Mouse (Mus musculus): Measurements from ENCODE around the gene Otx2. TPM values are rescaled to one million over a fixed set of nuclear protein-coding genes. Genes with fewer than 3 reads are reported as not detected.

The Otx2 gene
- polyA plus RNA-seq, 1 experiment = not detected

- DNase-seq (ENCODE audit: low read depth in 1 of 2, low spot score in 2 of 2) = no peak
- no peaks in the 10 kb centered on the region for H3K36me3 ChIP-seq (ENCODE audit: control insufficient read depth, insufficient read depth, low read length)
- peaks cover 25% of the 10 kb centered on the region for H3K27me3 ChIP-seq (ENCODE audit: control insufficient read depth, insufficient read depth, low read length)
- no peak overlapping the region for H3K27ac ChIP-seq (ENCODE audit: insufficient read depth, low read length)
- H3K4me3 ChIP-seq (ENCODE audit: extremely low read depth, insufficient read depth, insufficient read length) = no peak overlapping the region
- no peak for TF ChIP-seq CTCF (IDR thresholded peaks at IDR 0.05; ENCODE audit: extremely low read depth, insufficient read depth, insufficient read length, insufficient replicate concordance)
- no peak for TF ChIP-seq POLR2A (IDR thresholded peaks at IDR 0.05; ENCODE audit: low read depth, low read length)
- H3K4me1 ChIP-seq (ENCODE audit: control insufficient read depth, insufficient read depth, insufficient read length) = no peaks in the 10 kb centered on the region
- WGBS = 9% methylated on average over 18 of the region's 18 CpGs
Observed at GRCm38 (mm10) chr14:48669541-48670257, 3.9 kb downstream of the Otx2 start.

- Histone ChIP-seq H3K27ac (ENCODE audit: insufficient read depth, low read length) (no peak overlapping the region), H3K27me3 (ENCODE audit: control insufficient read depth, insufficient read depth, low read length) (peaks cover 27% of the 10 kb centered on the region), H3K36me3 (ENCODE audit: control insufficient read depth, insufficient read depth, low read length) (no peaks in the 10 kb centered on the region), H3K4me1 (ENCODE audit: control insufficient read depth, insufficient read depth, insufficient read length) (no peaks in the 10 kb centered on the region), H3K4me3 (ENCODE audit: extremely low read depth, insufficient read depth, insufficient read length) (no peak overlapping the region)
- no peak for DNase-seq (ENCODE audit: low read depth in 1 of 2, low spot score in 2 of 2)
- TF ChIP-seq CTCF (IDR thresholded peaks at IDR 0.05; ENCODE audit: extremely low read depth, insufficient read depth, insufficient read length, insufficient replicate concordance) (no peak), POLR2A (IDR thresholded peaks at IDR 0.05; ENCODE audit: low read depth, low read length) (no peak)
- 5% methylated on average over 29 of the region's 29 CpGs for WGBS
Observed at GRCm38 (mm10) chr14:48668761-48669303, 4.8 kb downstream of the Otx2 start.

- Histone ChIP-seq H3K36me3 (ENCODE audit: control insufficient read depth, insufficient read depth, low read length) (no peaks in the 10 kb centered on the region), H3K4me3 (ENCODE audit: extremely low read depth, insufficient read depth, insufficient read length) (no peak overlapping the region), H3K27ac (ENCODE audit: insufficient read depth, low read length) (no peak overlapping the region), H3K27me3 (ENCODE audit: control insufficient read depth, insufficient read depth, low read length) (peaks cover 25% of the 10 kb centered on the region), H3K4me1 (ENCODE audit: control insufficient read depth, insufficient read depth, insufficient read length) (no peaks in the 10 kb centered on the region)
- no peak for TF ChIP-seq CTCF (IDR thresholded peaks at IDR 0.05; ENCODE audit: extremely low read depth, insufficient read depth, insufficient read length, insufficient replicate concordance)
- TF ChIP-seq POLR2A (IDR thresholded peaks at IDR 0.05; ENCODE audit: low read depth, low read length) = no peak
- DNase-seq (ENCODE audit: low read depth in 1 of 2, low spot score in 2 of 2) = no peak
- 13% methylated on average over 11 of the region's 11 CpGs for WGBS
Observed at GRCm38 (mm10) chr14:48668051-48668481, 5.6 kb downstream of the Otx2 start.

- 10% methylated on average over 12 of the region's 12 CpGs for WGBS
- no peaks in the 10 kb centered on the region for H3K4me1 ChIP-seq (ENCODE audit: control insufficient read depth, insufficient read depth, insufficient read length)
- TF ChIP-seq CTCF (IDR thresholded peaks at IDR 0.05; ENCODE audit: extremely low read depth, insufficient read depth, insufficient read length, insufficient replicate concordance) (no peak), POLR2A (IDR thresholded peaks at IDR 0.05; ENCODE audit: low read depth, low read length) (no peak)
- no peak for DNase-seq (ENCODE audit: low read depth in 1 of 2, low spot score in 2 of 2)
- no peaks in the 10 kb centered on the region for H3K36me3 ChIP-seq (ENCODE audit: control insufficient read depth, insufficient read depth, low read length)
- H3K4me3 ChIP-seq (ENCODE audit: extremely low read depth, insufficient read depth, insufficient read length) = no peak overlapping the region
- H3K27me3 ChIP-seq (ENCODE audit: control insufficient read depth, insufficient read depth, low read length) = peaks cover 28% of the 10 kb centered on the region
- no peak overlapping the region for H3K27ac ChIP-seq (ENCODE audit: insufficient read depth, low read length)
Observed at GRCm38 (mm10) chr14:48667396-48667795, 6.2 kb downstream of the Otx2 start.

GRCm38 (mm10) chr14:48666771-48667170 lies 6.8 kb downstream of the Otx2 start:
- no peaks in the 10 kb centered on the region for H3K4me1 ChIP-seq (ENCODE audit: control insufficient read depth, insufficient read depth, insufficient read length)
- H3K36me3 ChIP-seq (ENCODE audit: control insufficient read depth, insufficient read depth, low read length) = no peaks in the 10 kb centered on the region
- TF ChIP-seq POLR2A (IDR thresholded peaks at IDR 0.05; ENCODE audit: low read depth, low read length) = no peak
- no peak for TF ChIP-seq CTCF (IDR thresholded peaks at IDR 0.05; ENCODE audit: extremely low read depth, insufficient read depth, insufficient read length, insufficient replicate concordance)
- H3K27ac ChIP-seq (ENCODE audit: insufficient read depth, low read length) = no peak overlapping the region
- WGBS = 7% methylated on average over 19 of the region's 19 CpGs
- DNase-seq (ENCODE audit: low read depth in 1 of 2, low spot score in 2 of 2) = no peak
- H3K4me3 ChIP-seq (ENCODE audit: extremely low read depth, insufficient read depth, insufficient read length) = no peak overlapping the region
- H3K27me3 ChIP-seq (ENCODE audit: control insufficient read depth, insufficient read depth, low read length) = peaks cover 32% of the 10 kb centered on the region

- no peak overlapping the region for H3K4me3 ChIP-seq (ENCODE audit: extremely low read depth, insufficient read depth, insufficient read length)
- H3K27ac ChIP-seq (ENCODE audit: insufficient read depth, low read length) = no peak overlapping the region
- no peaks in the 10 kb centered on the region for H3K4me1 ChIP-seq (ENCODE audit: control insufficient read depth, insufficient read depth, insufficient read length)
- H3K27me3 ChIP-seq (ENCODE audit: control insufficient read depth, insufficient read depth, low read length) = peaks cover 32% of the 10 kb centered on the region
- WGBS = 4% methylated on average over 52 of the region's 52 CpGs
- no peaks in the 10 kb centered on the region for H3K36me3 ChIP-seq (ENCODE audit: control insufficient read depth, insufficient read depth, low read length)
- TF ChIP-seq POLR2A (IDR thresholded peaks at IDR 0.05; ENCODE audit: low read depth, low read length) (no peak), CTCF (IDR thresholded peaks at IDR 0.05; ENCODE audit: extremely low read depth, insufficient read depth, insufficient read length, insufficient replicate concordance) (no peak)
- no peak for DNase-seq (ENCODE audit: low read depth in 1 of 2, low spot score in 2 of 2)
Observed at GRCm38 (mm10) chr14:48665816-48666661, 7.6 kb downstream of the Otx2 start.
